Mouse (Mus musculus): ENCODE measurements around the gene Gm21732.
"Not testable (repeated sequence)": the region's sequence is repeated elsewhere in the genome, so short reads cannot be mapped to it uniquely, and the experiment has no call there.

Gene Gm21732
- long read RNA-seq, experiment 1 = 0 reads
- long read RNA-seq, experiment 2 = 0 reads

GRCm38 (mm10) chrY:38575591-38575990 is at the start of gene Gm21732:
TSS of gene Gm21732 (minus strand) at chrY:38575691.
- intact Hi-C loops (cut with DNase I) = not testable (repeated sequence)

All from adrenal gland (tissue).